Mouse (Mus musculus) lung, postnatal 14 days (tissue): ENCODE results near the gene Npr2.

ENCODE experiments used
- DNase-seq: peaks from one replicate; pipeline ENCODE4 v3.0.0; 2021

Gene Npr2

GRCm38 (mm10) chr4:43673703-43674102 lies 42.0 kb downstream of the Npr2 start:
- DNase-seq = no peak

- DNase-seq = no peak
Measured at GRCm38 (mm10) chr4:43674974-43675373, 43.2 kb downstream of the Npr2 start.

- DNase-seq = no peak
Measured at GRCm38 (mm10) chr4:43675608-43676007, 43.9 kb downstream of the Npr2 start.

DNA sequence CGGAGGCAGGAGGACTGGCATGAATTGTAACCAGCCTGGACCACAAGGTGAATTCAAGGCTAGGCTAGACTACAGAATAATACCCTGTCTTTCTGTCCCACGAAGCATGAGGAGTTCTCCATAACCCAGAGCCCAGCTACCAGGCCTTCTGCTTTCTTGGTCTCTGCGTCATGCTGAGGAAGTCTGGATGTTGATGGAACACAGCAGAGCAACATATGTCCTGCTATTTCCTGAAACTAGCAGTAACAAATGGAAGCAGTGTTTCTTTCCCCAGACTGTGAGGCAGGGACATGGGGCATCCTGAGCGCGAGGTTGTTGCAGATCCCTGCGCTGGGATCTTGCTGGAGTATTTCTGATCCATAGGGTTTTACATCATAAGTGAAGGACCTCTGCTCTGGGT lies 46.8 kb downstream of the Npr2 start:
- no peak for DNase-seq

- no peak for DNase-seq
Measured at GRCm38 (mm10) chr4:43679416-43680043, 47.8 kb downstream of the Npr2 start.

GRCm38 (mm10) chr4:43690021-43690420 lies 58.3 kb downstream of the Npr2 start:
- no peak for DNase-seq

- no peak for DNase-seq
Measured at GRCm38 (mm10) chr4:43691026-43691425, 59.3 kb downstream of the Npr2 start.

DNA sequence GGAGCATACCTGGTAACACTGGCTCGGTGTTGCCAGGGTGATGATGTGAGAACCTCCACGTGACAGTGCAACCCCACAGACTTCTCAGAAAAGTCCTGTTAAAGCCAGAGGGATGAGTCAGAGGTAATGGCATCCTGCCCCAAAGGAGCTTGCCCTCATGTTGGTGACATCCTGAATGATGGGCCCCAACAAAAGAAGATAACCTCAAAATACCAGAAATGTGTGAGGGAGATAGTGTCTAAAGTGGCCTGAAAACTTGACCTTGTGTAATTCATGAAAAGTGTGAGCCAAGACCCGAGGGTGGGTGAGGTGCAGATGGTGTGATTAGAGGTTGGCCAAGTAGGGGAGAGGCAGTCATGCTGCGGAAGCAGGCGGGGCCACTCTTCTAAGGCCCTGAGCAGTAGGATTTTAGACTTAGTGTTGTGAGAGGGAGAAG lies 62.1 kb downstream of the Npr2 start:
- peak; percentile 46 for DNase-seq

DNA sequence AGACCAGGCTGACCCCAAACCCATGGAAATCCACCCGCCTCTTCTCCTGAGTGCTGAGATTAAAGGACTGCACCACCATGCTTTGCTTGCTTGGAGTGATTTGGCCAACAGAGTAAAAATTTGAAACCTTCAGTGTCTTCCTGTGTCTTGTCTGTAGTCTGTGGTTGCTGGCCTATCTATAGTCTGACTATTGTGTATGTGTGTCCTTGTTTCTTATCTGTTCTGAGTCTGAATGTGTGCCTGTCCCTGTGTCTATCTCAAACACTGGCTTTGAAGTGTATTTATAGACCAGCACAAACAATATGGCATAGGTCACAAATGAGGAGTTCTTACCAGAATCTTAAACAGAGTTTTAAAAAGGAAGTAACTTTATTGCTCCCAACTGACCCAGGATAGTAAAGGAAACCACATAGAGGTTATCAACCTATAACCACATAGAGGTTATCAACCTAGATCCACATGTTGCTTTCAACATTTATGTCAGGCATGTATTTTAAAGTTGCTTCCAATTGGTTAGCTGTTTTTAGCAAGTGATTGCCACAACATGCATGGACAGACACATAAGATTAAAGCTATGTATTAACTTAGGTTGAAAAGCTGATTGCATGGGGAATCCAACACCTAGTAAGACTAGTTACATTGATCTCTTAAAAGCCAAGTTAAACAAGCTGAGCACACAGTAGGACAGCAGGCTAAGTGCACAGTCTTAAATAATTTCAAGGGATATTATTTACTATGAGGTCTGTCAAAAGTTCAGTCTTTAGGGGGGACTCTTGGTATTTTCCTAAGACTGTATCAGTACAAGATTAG lies 62.9 kb downstream of the Npr2 start:
- no peak for DNase-seq

GRCm38 (mm10) chr4:43695249-43695671 lies 63.5 kb downstream of the Npr2 start:
- peak; percentile 67 for DNase-seq

DNA sequence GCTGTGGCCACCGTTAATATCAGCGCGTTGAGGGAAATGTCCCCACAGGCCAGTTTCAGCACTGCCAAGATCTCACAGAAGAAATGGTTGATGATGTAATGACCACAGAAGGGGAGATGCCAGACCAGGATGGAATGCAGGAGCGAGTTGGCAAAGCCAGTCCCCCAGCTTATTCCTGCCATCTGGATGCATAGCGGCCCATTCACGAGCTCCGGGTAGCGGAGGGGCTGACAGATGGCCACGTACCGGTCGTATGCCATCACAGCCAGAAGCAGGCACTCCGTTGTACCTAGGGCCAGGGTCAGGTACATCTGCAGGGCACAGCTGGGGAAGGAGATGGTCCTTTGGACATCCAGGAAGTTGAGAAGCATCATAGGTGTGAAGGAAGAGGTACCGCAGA lies 64.8 kb downstream of the Npr2 start:
- DNase-seq = no peak

GRCm38 (mm10) chr4:43700707-43701106 lies 69.0 kb downstream of the Npr2 start, which contains the start of gene Olfr70:
Gene Olfr70, minus strand, starts transcription at chr4:43700807.
- DNase-seq = no peak
